In genomic region chr10:5369599-5369998, GRCm38 (mm10) we compare ENCODE assay signal across 22 mouse cellular contexts.
DNase-seq lines count a peak whose midpoint lies in the region; ATAC-seq and TF ChIP-seq lines count a peak whose summit lies in the region.
"Had no signal": no experiment of that assay in that cellular context is flagged by ENCODE, and none has a peak within 500 bp of the region (broad histone marks: within the 10 kb centered on the region; RNA-seq: fewer than 3 reads in every experiment).

No protein-coding gene starts in this region.

- H3K27me3 ChIP-seq in cerebellum, adult 2 months (ENCODE audit: control insufficient read depth, insufficient read depth, low read length), result no peaks in the 10 kb centered on the region
- H3K27me3 ChIP-seq in kidney, embryonic 14.5 days (ENCODE audit: control insufficient read depth, insufficient read depth, low read length), result no peaks in the 10 kb centered on the region
- H3K27me3 ChIP-seq: limb, embryonic 15.5 days; lung, embryonic 15.5 days; stomach, embryonic 15.5 days had no signal

- H3K27ac ChIP-seq in cerebellum, adult 2 months (ENCODE audit: insufficient read depth, low read length), result no peak overlapping the region
- H3K27ac ChIP-seq in kidney, embryonic 14.5 days (ENCODE audit: low read depth, low read length), result no peak overlapping the region
- H3K27ac ChIP-seq: embryonic facial prominence, embryonic 10.5 days; kidney, postnatal 0 days; limb, embryonic 15.5 days; liver, embryonic 14.5 days; lung, embryonic 15.5 days; macrophage; midbrain, embryonic 10.5 days; stomach, embryonic 15.5 days had no signal

- peaks cover 7% of the 10 kb centered on the region for H3K4me1 ChIP-seq in cerebellum, adult 2 months (ENCODE audit: control insufficient read depth, insufficient read depth, low read length)
- no peaks in the 10 kb centered on the region for H3K4me1 ChIP-seq in kidney, embryonic 14.5 days (ENCODE audit: control insufficient read depth, insufficient read depth, low read length)
- H3K4me1 ChIP-seq: embryonic facial prominence, embryonic 10.5 days; limb, embryonic 15.5 days; lung, embryonic 15.5 days; midbrain, embryonic 10.5 days; stomach, embryonic 15.5 days had no signal

- no peak overlapping the region for H3K9ac ChIP-seq in kidney, embryonic 14.5 days (ENCODE audit: low read depth, low read length)
- H3K9ac ChIP-seq: limb, embryonic 15.5 days; liver, embryonic 14.5 days; lung, embryonic 15.5 days; stomach, embryonic 15.5 days had no signal

- H3K9me3 ChIP-seq in kidney, embryonic 14.5 days (ENCODE audit: control insufficient read depth, low read length), result no peaks in the 10 kb centered on the region
- H3K9me3 ChIP-seq: embryonic facial prominence, embryonic 10.5 days; limb, embryonic 15.5 days; lung, embryonic 15.5 days; midbrain, embryonic 10.5 days; stomach, embryonic 15.5 days had no signal

- H3K4me3 ChIP-seq in cerebellum, adult 2 months (replicated peaks; ENCODE audit: insufficient read depth, low read depth, low read length), result no peak overlapping the region
- no peak overlapping the region for H3K4me3 ChIP-seq in kidney, embryonic 14.5 days (ENCODE audit: low read length)
- H3K4me3 ChIP-seq: embryonic facial prominence, embryonic 10.5 days; limb, embryonic 15.5 days; lung, embryonic 15.5 days; midbrain, embryonic 10.5 days; stomach, embryonic 15.5 days had no signal

- no peak for DNase-seq in frontal cortex, adult 2 months (ENCODE audit: extremely low spot score in 1 of 2, low spot score in 1 of 2)
- DNase-seq in layer of hippocampus, postnatal 36 days, result peak; percentile 34 to 36
- DNase-seq in layer of hippocampus, adult 9-10 months (ENCODE audit: low spot score), result no peak
- DNase-seq in cerebellum, adult 2 months, result peak; percentile 51 to 68
- peak; percentile 49 to 65 for DNase-seq in cerebellum, postnatal 25 days
- DNase-seq in lung, postnatal 4 days, result no peak
- DNase-seq: adrenal gland, postnatal 25 days; heart, postnatal 4 days; kidney, adult 18-20 months; thymus, adult 18-20 months; thymus, postnatal 36 days had no signal

- H3K4me2 ChIP-seq in kidney, embryonic 14.5 days (replicated peaks; ENCODE audit: low read depth, low read length), result no peak overlapping the region
- H3K4me2 ChIP-seq: limb, embryonic 15.5 days; lung, embryonic 15.5 days; stomach, embryonic 15.5 days had no signal

- H3K36me3 ChIP-seq in kidney, embryonic 14.5 days (ENCODE audit: control insufficient read depth, insufficient read depth, low read length), result no peaks in the 10 kb centered on the region
- H3K36me3 ChIP-seq: embryonic facial prominence, embryonic 10.5 days; limb, embryonic 15.5 days; lung, embryonic 15.5 days; midbrain, embryonic 10.5 days; stomach, embryonic 15.5 days had no signal

- peak; percentile 23; the same call in 1 of the 2 replicates for ATAC-seq in frontal cortex, adult (ENCODE audit: low TSS enrichment)
- ATAC-seq in kidney, embryonic 14.5 days (ENCODE audit: low FRiP score, low TSS enrichment), result no peak
- ATAC-seq: inflammation-experienced regulatory T-cells, adult 6 months had no signal

- TF ChIP-seq CTCF in cerebellum, adult 2 months (IDR thresholded peaks at IDR 0.05; ENCODE audit: borderline replicate concordance, insufficient read depth, low read depth, low read length), result no peak

- TF ChIP-seq POLR2A in cerebellum, adult 2 months (IDR thresholded peaks at IDR 0.05; ENCODE audit: borderline replicate concordance, insufficient read depth, low read length), result no peak

- WGBS in cerebellum, adult 2 months, result 18% methylated on average over 4 of the region's 4 CpGs
- 70% methylated on average over 4 of the region's 4 CpGs for WGBS in kidney, embryonic 14.5 days

Comparison
In these comparisons a context has a peak if more than half of its experiments do, and no peak if none do; other contexts are left out.
1. DNase-seq: peak in layer of hippocampus, postnatal 36 days (2 of 2), cerebellum, adult 2 months (2 of 2) and cerebellum, postnatal 25 days (2 of 2); none in frontal cortex, adult 2 months (0 of 2), layer of hippocampus, adult 9-10 months (single experiment) and lung, postnatal 4 days (0 of 2).